Mouse (Mus musculus): Measurements from ENCODE around the gene Trhde. TPM values are rescaled to one million over a fixed set of nuclear protein-coding genes. Genes with fewer than 3 reads are reported as not detected.

Trhde gene
- 0.20 and 0.42 TPM in 2 replicates for polyA plus RNA-seq (2014; fragmentation: Nextera tagmentation; extraction: Ambion mirVana)

DNA sequence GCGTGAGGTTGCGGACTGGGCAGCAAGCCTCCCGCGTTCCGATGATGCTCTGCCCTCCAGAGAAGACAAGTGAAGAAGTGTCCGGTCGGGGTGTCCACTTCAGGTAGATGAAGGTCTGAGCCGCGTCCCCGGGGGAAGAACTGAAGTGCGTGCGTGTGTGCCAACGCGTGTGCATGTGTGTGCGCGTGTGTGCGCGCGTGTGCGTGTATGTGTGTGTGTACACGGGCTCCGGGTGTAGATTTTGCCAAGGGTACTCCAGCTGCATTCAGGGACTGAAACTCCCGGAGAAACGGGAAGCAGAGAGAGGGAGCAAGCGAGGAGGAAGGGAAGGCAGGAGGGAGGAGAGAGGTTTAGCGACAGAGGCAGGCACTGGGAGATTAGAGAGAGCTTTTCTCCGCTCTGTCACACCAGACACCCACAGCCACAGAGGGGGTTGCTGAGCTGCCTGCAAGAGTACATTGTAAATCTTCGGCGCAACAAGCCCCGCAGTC lies at the start of gene Trhde:
TSS of gene Trhde (minus strand) at position 147 of the 491 bp plus-strand sequence.
- Histone ChIP-seq H3K4me3 (ENCODE audit: low read length) (peak within 1 kb of the TSS; percentile 59), H3K9me3 (ENCODE audit: control insufficient read depth, low read length) (no peaks in the 10 kb centered on the region), H3K36me3 (ENCODE audit: control insufficient read depth, insufficient read depth, low read length) (no peaks in the 10 kb centered on the region), H3K4me1 (ENCODE audit: control insufficient read depth, insufficient read depth, low read length) (no peaks in the 10 kb centered on the region), H3K27me3 (ENCODE audit: control insufficient read depth, insufficient read depth, low read length) (peaks cover 43% of the 10 kb centered on the region), H3K9ac (ENCODE audit: low read depth, low read length) (peak within 1 kb of the TSS; percentile 32; the same call in 1 of the 2 replicates), H3K4me2 (replicated peaks; ENCODE audit: low read depth, low read length) (peak within 1 kb of the TSS; percentile 96), H3K27ac (ENCODE audit: low read depth, low read length) (no peak within 1 kb of the TSS)
- peak; percentile 28; the same call in 1 of the 2 replicates for ATAC-seq (ENCODE audit: low FRiP score, low TSS enrichment)
- 1% methylated on average over 30 of the region's 30 CpGs for WGBS

- ATAC-seq (ENCODE audit: low FRiP score, low TSS enrichment): no peak
- 89% methylated on average over 12 of the region's 12 CpGs for WGBS
Measured at GRCm38 (mm10) chr10:114841966-114842365, 39.9 kb upstream of the Trhde start.

GRCm38 (mm10) chr10:114841440-114841839 lies 39.3 kb upstream of the Trhde start:
- ATAC-seq (ENCODE audit: low FRiP score, low TSS enrichment): no peak
- Histone ChIP-seq H3K4me3 (ENCODE audit: low read length) (no peak overlapping the region), H3K36me3 (ENCODE audit: control insufficient read depth, insufficient read depth, low read length) (no peaks in the 10 kb centered on the region), H3K9ac (ENCODE audit: low read depth, low read length) (no peak overlapping the region), H3K4me1 (ENCODE audit: control insufficient read depth, insufficient read depth, low read length) (no peaks in the 10 kb centered on the region), H3K27me3 (ENCODE audit: control insufficient read depth, insufficient read depth, low read length) (no peaks in the 10 kb centered on the region), H3K9me3 (ENCODE audit: control insufficient read depth, low read length) (no peaks in the 10 kb centered on the region), H3K4me2 (replicated peaks; ENCODE audit: low read depth, low read length) (no peak overlapping the region), H3K27ac (ENCODE audit: low read depth, low read length) (no peak overlapping the region)
- 55% methylated on average over 5 of the region's 5 CpGs for WGBS

More at GRCm38 (mm10) chr10:114841966-114842365, 39.9 kb upstream of the Trhde start:
- Histone ChIP-seq H3K9ac (ENCODE audit: low read depth, low read length) (no peak overlapping the region), H3K9me3 (ENCODE audit: control insufficient read depth, low read length) (no peaks in the 10 kb centered on the region), H3K4me2 (replicated peaks; ENCODE audit: low read depth, low read length) (no peak overlapping the region), H3K27ac (ENCODE audit: low read depth, low read length) (no peak overlapping the region), H3K4me3 (ENCODE audit: low read length) (no peak overlapping the region), H3K27me3 (ENCODE audit: control insufficient read depth, insufficient read depth, low read length) (no peaks in the 10 kb centered on the region), H3K4me1 (ENCODE audit: control insufficient read depth, insufficient read depth, low read length) (no peaks in the 10 kb centered on the region), H3K36me3 (ENCODE audit: control insufficient read depth, insufficient read depth, low read length) (no peaks in the 10 kb centered on the region)

DNA sequence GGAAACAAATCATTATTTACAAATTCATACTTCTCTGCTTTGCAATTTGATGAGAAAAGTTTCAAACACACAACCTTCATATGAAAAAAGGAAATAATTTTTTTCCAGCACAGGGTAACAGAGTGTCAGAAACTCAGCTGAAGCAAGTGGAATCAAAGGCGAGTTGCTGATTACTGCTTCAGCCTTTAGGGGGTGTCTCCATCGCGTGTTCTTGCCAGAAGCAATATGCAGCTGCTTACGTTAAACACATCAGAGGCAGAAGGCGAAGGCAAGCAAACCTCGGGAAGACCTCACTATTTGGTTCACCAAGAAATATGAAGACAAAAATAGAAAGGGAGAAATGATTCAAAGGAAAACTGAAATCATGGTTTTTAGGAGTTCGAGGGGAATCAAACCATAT lies 29.2 kb upstream of the Trhde start:
- Histone ChIP-seq H3K4me2 (replicated peaks; ENCODE audit: low read depth, low read length) (no peak overlapping the region), H3K4me1 (ENCODE audit: control insufficient read depth, insufficient read depth, low read length) (no peaks in the 10 kb centered on the region), H3K4me3 (ENCODE audit: low read length) (no peak overlapping the region), H3K27me3 (ENCODE audit: control insufficient read depth, insufficient read depth, low read length) (no peaks in the 10 kb centered on the region), H3K9ac (ENCODE audit: low read depth, low read length) (no peak overlapping the region), H3K9me3 (ENCODE audit: control insufficient read depth, low read length) (no peaks in the 10 kb centered on the region), H3K36me3 (ENCODE audit: control insufficient read depth, insufficient read depth, low read length) (no peaks in the 10 kb centered on the region), H3K27ac (ENCODE audit: low read depth, low read length) (no peak overlapping the region)
- 53% methylated on average over 7 of the region's 7 CpGs for WGBS
- ATAC-seq (ENCODE audit: low FRiP score, low TSS enrichment): no peak

- Histone ChIP-seq H3K27ac (ENCODE audit: low read depth, low read length) (no peak overlapping the region), H3K4me2 (replicated peaks; ENCODE audit: low read depth, low read length) (no peak overlapping the region), H3K9ac (ENCODE audit: low read depth, low read length) (no peak overlapping the region), H3K36me3 (ENCODE audit: control insufficient read depth, insufficient read depth, low read length) (no peaks in the 10 kb centered on the region), H3K9me3 (ENCODE audit: control insufficient read depth, low read length) (no peaks in the 10 kb centered on the region), H3K27me3 (ENCODE audit: control insufficient read depth, insufficient read depth, low read length) (peaks cover 5% of the 10 kb centered on the region; the same call in 1 of the 2 replicates), H3K4me1 (ENCODE audit: control insufficient read depth, insufficient read depth, low read length) (no peaks in the 10 kb centered on the region), H3K4me3 (ENCODE audit: low read length) (no peak overlapping the region)
- ATAC-seq (ENCODE audit: low FRiP score, low TSS enrichment): no peak
- 44% methylated on average over 3 of the region's 3 CpGs for WGBS
Measured at GRCm38 (mm10) chr10:114808799-114809198, 6.7 kb upstream of the Trhde start.

DNA sequence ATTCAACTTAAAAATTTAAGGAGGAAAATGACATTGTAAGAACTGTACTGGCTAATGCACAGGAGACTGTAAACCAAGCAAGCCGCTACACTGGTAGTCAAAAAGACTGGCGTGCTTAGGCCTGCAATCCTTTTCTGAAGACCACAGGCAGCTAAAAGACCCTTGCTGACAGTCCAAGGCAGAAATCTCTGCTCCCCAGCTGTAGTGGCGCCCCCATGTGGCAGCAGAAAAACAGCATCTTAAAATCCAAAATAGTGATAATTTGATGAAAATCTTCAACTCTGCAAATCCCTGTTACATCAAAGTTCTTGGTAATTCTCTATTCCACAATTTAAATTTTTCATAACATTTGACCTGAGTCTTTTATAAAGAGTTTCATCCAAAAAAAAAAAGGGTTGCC lies 3.8 kb upstream of the Trhde start:
- Histone ChIP-seq H3K27me3 (ENCODE audit: control insufficient read depth, insufficient read depth, low read length) (peaks cover 28% of the 10 kb centered on the region), H3K36me3 (ENCODE audit: control insufficient read depth, insufficient read depth, low read length) (no peaks in the 10 kb centered on the region), H3K9ac (ENCODE audit: low read depth, low read length) (no peak overlapping the region), H3K4me3 (ENCODE audit: low read length) (no peak overlapping the region), H3K27ac (ENCODE audit: low read depth, low read length) (no peak overlapping the region), H3K9me3 (ENCODE audit: control insufficient read depth, low read length) (no peaks in the 10 kb centered on the region), H3K4me2 (replicated peaks; ENCODE audit: low read depth, low read length) (no peak overlapping the region), H3K4me1 (ENCODE audit: control insufficient read depth, insufficient read depth, low read length) (no peaks in the 10 kb centered on the region)
- no peak for ATAC-seq (ENCODE audit: low FRiP score, low TSS enrichment)
- 44% methylated on average over 3 of the region's 3 CpGs for WGBS

DNA sequence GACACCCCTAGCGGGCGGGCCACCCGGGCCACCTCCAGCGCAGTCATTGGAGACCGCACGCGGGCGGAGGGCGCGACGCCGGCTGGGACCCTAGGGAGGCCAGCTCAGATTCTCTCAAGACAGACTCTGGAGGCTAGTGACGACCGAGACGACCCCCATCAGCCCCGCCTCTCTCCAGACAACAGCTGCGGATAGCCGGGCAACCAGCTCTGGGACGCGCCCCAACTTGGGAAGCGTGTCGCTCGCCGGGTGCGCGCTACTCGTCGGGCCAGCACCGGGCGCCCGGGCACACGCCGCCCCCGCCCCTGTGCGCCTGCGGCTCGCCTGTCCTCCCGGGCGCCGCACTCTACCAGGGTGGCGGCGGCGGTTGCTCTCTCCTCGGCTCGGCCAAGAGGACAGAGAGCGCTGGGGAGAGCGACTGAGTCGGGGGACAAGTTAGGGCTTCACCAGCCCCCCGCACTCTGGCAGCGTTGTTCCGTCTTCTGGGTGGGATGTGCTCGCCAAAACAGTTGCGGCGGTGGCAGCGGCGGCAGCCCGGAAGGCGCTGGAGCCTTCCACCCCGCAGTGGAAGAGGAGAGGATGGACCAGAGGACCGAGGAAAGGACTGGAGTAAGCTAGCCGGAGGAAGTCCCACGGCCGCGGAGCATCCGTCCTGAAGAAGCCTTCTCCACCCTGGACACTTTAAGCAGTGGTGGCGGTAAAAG lies 498 bp downstream of the Trhde start:
- H3K27ac ChIP-seq (ENCODE audit: low read depth, low read length): no peak overlapping the region
- H3K9ac ChIP-seq (ENCODE audit: low read depth, low read length): peak overlapping the region; percentile 25; the same call in 1 of the 2 replicates
- WGBS: under 1% methylated on average over 61 of the region's 66 CpGs
- peak; percentile 89 for ATAC-seq (ENCODE audit: low FRiP score, low TSS enrichment)
- peak overlapping the region; percentile 96 for H3K4me2 ChIP-seq (replicated peaks; ENCODE audit: low read depth, low read length)
- H3K4me3 ChIP-seq (ENCODE audit: low read length): peak overlapping the region; percentile 59
- no peaks in the 10 kb centered on the region for H3K36me3 ChIP-seq (ENCODE audit: control insufficient read depth, insufficient read depth, low read length)
- H3K4me1 ChIP-seq (ENCODE audit: control insufficient read depth, insufficient read depth, low read length): no peaks in the 10 kb centered on the region
- peaks cover 43% of the 10 kb centered on the region for H3K27me3 ChIP-seq (ENCODE audit: control insufficient read depth, insufficient read depth, low read length)
- no peaks in the 10 kb centered on the region for H3K9me3 ChIP-seq (ENCODE audit: control insufficient read depth, low read length)

GRCm38 (mm10) chr10:114800331-114801304 lies 1.5 kb downstream of the Trhde start:
- Histone ChIP-seq H3K36me3 (ENCODE audit: control insufficient read depth, insufficient read depth, low read length) (no peaks in the 10 kb centered on the region), H3K27me3 (ENCODE audit: control insufficient read depth, insufficient read depth, low read length) (peaks cover 43% of the 10 kb centered on the region), H3K4me1 (ENCODE audit: control insufficient read depth, insufficient read depth, low read length) (no peaks in the 10 kb centered on the region), H3K27ac (ENCODE audit: low read depth, low read length) (no peak overlapping the region), H3K4me2 (replicated peaks; ENCODE audit: low read depth, low read length) (peak overlapping the region; percentile 96), H3K4me3 (ENCODE audit: low read length) (peak overlapping the region; percentile 59), H3K9me3 (ENCODE audit: control insufficient read depth, low read length) (no peaks in the 10 kb centered on the region), H3K9ac (ENCODE audit: low read depth, low read length) (no peak overlapping the region)
- 7% methylated on average over 73 of the region's 75 CpGs for WGBS
- peak; percentile 41 for ATAC-seq (ENCODE audit: low FRiP score, low TSS enrichment)
